Mouse (Mus musculus) heart, adult 2 months (tissue): Measurements from ENCODE around the gene Scamp5.

Experiments
- CTCF ChIP-seq: fragments of 200-600 bp; IDR thresholded peaks from 2 replicates; pipeline ENCODE4 v1.8.1; 2022; ENCODE audit warnings: antibody characterized with exemption, mild to moderate bottlenecking, moderate library complexity
- EP300 ChIP-seq: fragments of 200-500 bp; IDR thresholded peaks from 2 replicates; pipeline ENCODE4 v1.6.1; 2011; ENCODE audit warnings: low read depth, low read length, control low read depth; ENCODE audit not compliant: insufficient read depth
- POLR2A ChIP-seq: fragments of 200-500 bp; IDR thresholded peaks from 2 replicates; pipeline ENCODE4 v1.6.1; 2011; ENCODE audit warnings: mild to moderate bottlenecking, low read depth, low read length, control low read depth; ENCODE audit not compliant: insufficient read depth

- no peak for TF ChIP-seq POLR2A
- TF ChIP-seq CTCF, result no peak
- TF ChIP-seq EP300, result no peak
Observed at GRCm38 (mm10) chr9:57466101-57466500, 1.8 kb downstream of the Scamp5 start.
